Mouse (Mus musculus): Measurements from ENCODE around the gene Pdap1.

DNA sequence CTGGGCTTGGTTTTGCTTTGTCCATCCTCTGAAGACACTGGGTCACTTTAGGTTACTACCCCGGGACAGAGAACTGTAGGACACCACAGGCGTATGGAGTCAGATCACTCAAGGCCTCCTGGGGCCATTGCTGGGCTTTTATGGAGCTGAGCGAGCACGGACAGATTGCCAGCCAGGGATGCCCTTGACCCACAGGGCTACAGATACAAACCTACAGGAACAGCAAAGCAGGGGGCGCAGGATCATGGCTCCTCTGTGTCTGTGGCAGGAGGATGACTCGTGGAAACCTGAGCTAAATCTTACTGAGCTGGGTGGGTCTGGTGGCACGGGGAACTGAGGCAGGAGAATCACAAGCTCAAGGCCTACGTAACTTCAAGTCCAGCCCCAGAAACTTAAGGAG, 27.5 kb downstream of the Pdap1 start:
- TF ChIP-seq ZC3H11A (IDR thresholded peaks at IDR 0.05; ENCODE audit: borderline replicate concordance, low read depth, low read length) (no peak), CHD2 (IDR thresholded peaks at IDR 0.05; ENCODE audit: low read depth, low read length) (no peak), MAFK (IDR thresholded peaks at IDR 0.05; ENCODE audit: insufficient read depth, low read depth, low read length) (no peak)

Measured in ES-E14 (cell line).